Mouse (Mus musculus) NIH3T3 (cell line): ENCODE measurements around the gene Pkd2l1.
A peak's percentile ranks its signal among the peaks of the same experiment; 100 is the strongest.
"Not testable (repeated sequence)": the region's sequence is repeated elsewhere in the genome, so short reads cannot be mapped to it uniquely, and the experiment has no call there.

ENCODE experiments used
- DNase-seq: peaks from one replicate; pipeline ENCODE4 v3.0.0-alpha.2; 2012; ENCODE audit warnings: low read depth

Gene Pkd2l1

GRCm38 (mm10) chr19:44157005-44157404 lies 35.2 kb downstream of the Pkd2l1 start:
- no peak for DNase-seq

GRCm38 (mm10) chr19:44153781-44154180 lies 38.5 kb downstream of the Pkd2l1 start:
- no peak for DNase-seq

GRCm38 (mm10) chr19:44148991-44149390 lies 43.3 kb downstream of the Pkd2l1 start:
- DNase-seq = no peak

- peak; percentile 26 for DNase-seq
These were observed 43.9 kb downstream of the Pkd2l1 start for GRCm38 (mm10) chr19:44148345-44148744.

GRCm38 (mm10) chr19:44146951-44147350 lies 45.3 kb downstream of the Pkd2l1 start:
- no peak for DNase-seq

- no peak for DNase-seq
These were observed 45.7 kb downstream of the Pkd2l1 start for GRCm38 (mm10) chr19:44146568-44146879.

- peak; percentile 94 for DNase-seq
These were observed 46.3 kb downstream of the Pkd2l1 start, which contains the start of gene Bloc1s2 for GRCm38 (mm10) chr19:44145702-44146567. Bloc1s2 (minus strand) TSS chr19:44146446.

- DNase-seq = no peak
These were observed 47.9 kb downstream of the Pkd2l1 start for GRCm38 (mm10) chr19:44144366-44144765.

GRCm38 (mm10) chr19:44135960-44136485 lies 56.2 kb downstream of the Pkd2l1 start:
- no peak for DNase-seq

GRCm38 (mm10) chr19:44135072-44135959 lies 56.9 kb downstream of the Pkd2l1 start, which contains the start of gene Cwf19l1:
Cwf19l1 (minus strand) TSS chr19:44135876.
- peak; percentile 94 for DNase-seq

GRCm38 (mm10) chr19:44132917-44133316 lies 59.3 kb downstream of the Pkd2l1 start:
- DNase-seq = no peak

GRCm38 (mm10) chr19:44128560-44128959 lies 63.7 kb downstream of the Pkd2l1 start:
- no peak for DNase-seq

- no peak for DNase-seq
These were observed 64.3 kb downstream of the Pkd2l1 start for GRCm38 (mm10) chr19:44127729-44128497.

- no peak for DNase-seq
These were observed 71.1 kb downstream of the Pkd2l1 start for GRCm38 (mm10) chr19:44121137-44121536.

- DNase-seq = not testable (repeated sequence)
These were observed 71.6 kb downstream of the Pkd2l1 start for GRCm38 (mm10) chr19:44120686-44121085.

- DNase-seq = no peak
These were observed 74.4 kb downstream of the Pkd2l1 start for GRCm38 (mm10) chr19:44117793-44118192.

- DNase-seq = peak; percentile 70
These were observed 80.5 kb downstream of the Pkd2l1 start for GRCm38 (mm10) chr19:44111706-44112105.

- no peak for DNase-seq
These were observed 81.9 kb downstream of the Pkd2l1 start for GRCm38 (mm10) chr19:44110356-44110755.

GRCm38 (mm10) chr19:44108996-44109395 lies 83.2 kb downstream of the Pkd2l1 start:
- peak; percentile 95 for DNase-seq

GRCm38 (mm10) chr19:44107661-44108521 lies 84.4 kb downstream of the Pkd2l1 start:
- DNase-seq = no peak
